Mouse (Mus musculus) limb, embryonic 11.5 days (tissue): Measurements from ENCODE around the gene Dhrs13. TPM values are rescaled to one million over a fixed set of nuclear protein-coding genes. Genes with fewer than 3 reads are reported as not detected.
A peak's percentile ranks its signal among the peaks of the same experiment; 100 is the strongest.

ENCODE experiments used
- ATAC-seq: fragments of 200-750 bp; cut with Nextera tagmentation; 2 replicates; pipeline ENCODE4 v1.8.0; 2017; ENCODE audit warnings: low read depth; ENCODE audit not compliant: insufficient number of reproducible peaks, low FRiP score, low TSS enrichment
- DNase-seq: peaks from one replicate; pipeline ENCODE4 v3.0.0-alpha.2; 2015; ENCODE audit warnings: low spot score
- H3K27ac ChIP-seq: fragments of 300-500 bp; sonication (generic); replicated peaks from 2 replicates; pipeline ENCODE4 v1.5.1; 2014; ENCODE audit warnings: low read depth, mild to moderate bottlenecking, low read length
- H3K27me3 ChIP-seq: fragments of 300-500 bp; sonication (generic); 2 replicates; pipeline ENCODE4 v1.6.1; 2014; ENCODE audit warnings: mild to moderate bottlenecking, low read length, mixed read lengths; ENCODE audit not compliant: control insufficient read depth, insufficient read depth
- H3K36me3 ChIP-seq: fragments of 300-500 bp; sonication (generic); 2 replicates; pipeline ENCODE4 v1.6.1; 2014; ENCODE audit warnings: mild to moderate bottlenecking, low read length, moderate library complexity, mixed read lengths; ENCODE audit not compliant: control insufficient read depth, insufficient read depth
- H3K4me1 ChIP-seq: fragments of 300-500 bp; sonication (generic); 2 replicates; pipeline ENCODE4 v1.6.1; 2014; ENCODE audit warnings: low read length, mixed read lengths; ENCODE audit not compliant: control insufficient read depth, insufficient read depth
- H3K4me2 ChIP-seq: fragments of 300-500 bp; sonication (generic); 2 replicates; pipeline ENCODE4 v1.6.1; 2014; ENCODE audit warnings: low read depth, mild to moderate bottlenecking, moderate library complexity; ENCODE audit not compliant: severe bottlenecking
- H3K4me3 ChIP-seq: fragments of 300-500 bp; sonication (generic); 2 replicates; pipeline ENCODE4 v1.5.1; 2014; ENCODE audit warnings: low read depth, low read length
- H3K9ac ChIP-seq: fragments of 300-500 bp; sonication (generic); 2 replicates; pipeline ENCODE4 v1.6.1; 2014; ENCODE audit warnings: mild to moderate bottlenecking, low read length
- H3K9me3 ChIP-seq: fragments of 300-500 bp; sonication (generic); 2 replicates; pipeline ENCODE4 v1.6.1; 2016; ENCODE audit warnings: low read length; ENCODE audit not compliant: control insufficient read depth
- WGBS: fragments of 180-500 bp; shearing (Covaris S2); extraction: QIAGEN DNeasy Blood & Tissue Kit; methylation state at CpG from one replicate; pipeline ENCODE4 v1.1.7; 2014; 5-methylcytosine and 5-hydroxymethylcytosine counted together
- polyA plus RNA-seq: library from polyadenylated mRNA; unstranded; fragments of >200 nt; fragmentation: Nextera tagmentation; extraction: Ambion mirVana; gene quantifications from 2 replicates; pipeline ENCODE4 v1.2.1, GENCODE M21; 2014

The Dhrs13 gene
- polyA plus RNA-seq, 1 experiment from 2014 or later: 19.1 TPM

DNA sequence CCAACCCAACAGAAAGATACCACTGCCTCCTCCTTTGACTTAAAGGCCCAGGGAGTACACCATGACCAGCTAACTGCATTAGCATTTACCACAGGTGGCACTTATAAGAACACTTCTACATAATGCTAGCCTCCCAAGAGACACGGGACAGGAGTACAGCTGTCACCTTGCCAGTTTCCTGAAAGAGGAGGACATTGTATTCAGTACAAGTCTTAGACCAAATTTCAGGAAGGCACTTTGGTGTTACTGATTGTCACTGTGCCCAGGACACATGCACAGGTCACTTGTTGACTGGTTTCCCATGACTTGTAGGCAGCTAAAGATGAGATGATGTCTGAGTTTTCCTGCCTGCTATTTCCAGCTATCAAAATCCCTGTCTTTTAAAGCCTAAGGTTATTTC is 36.5 kb upstream of the Dhrs13 start:
- 71% methylated on average over 1 of the region's 1 CpGs for WGBS
- Histone ChIP-seq H3K4me1 (no peaks in the 10 kb centered on the region), H3K4me2 (no peak overlapping the region), H3K9ac (no peak overlapping the region), H3K27ac (no peak overlapping the region), H3K9me3 (no peaks in the 10 kb centered on the region), H3K4me3 (no peak overlapping the region), H3K36me3 (peaks cover 5% of the 10 kb centered on the region; the same call in 1 of the 2 replicates), H3K27me3 (no peaks in the 10 kb centered on the region)
- no peak for DNase-seq
- ATAC-seq: no peak

GRCm38 (mm10) chr11:78006446-78006845 is 25.6 kb upstream of the Dhrs13 start:
- H3K9me3 ChIP-seq: no peaks in the 10 kb centered on the region
- DNase-seq: no peak
- no peak overlapping the region for H3K9ac ChIP-seq
- no peaks in the 10 kb centered on the region for H3K4me1 ChIP-seq
- no peak for ATAC-seq
- H3K4me3 ChIP-seq: no peak overlapping the region
- H3K36me3 ChIP-seq: peaks cover 39% of the 10 kb centered on the region
- H3K27ac ChIP-seq: no peak overlapping the region
- H3K27me3 ChIP-seq: no peaks in the 10 kb centered on the region
- WGBS: 97% methylated on average over 5 of the region's 5 CpGs
- no peak overlapping the region for H3K4me2 ChIP-seq

- 28% methylated on average over 4 of the region's 4 CpGs for WGBS
- H3K4me2 ChIP-seq: no peak overlapping the region
- no peaks in the 10 kb centered on the region for H3K4me1 ChIP-seq
- no peak overlapping the region for H3K4me3 ChIP-seq
- H3K9me3 ChIP-seq: no peaks in the 10 kb centered on the region
- no peak for ATAC-seq
- H3K27me3 ChIP-seq: no peaks in the 10 kb centered on the region
- no peak overlapping the region for H3K27ac ChIP-seq
- DNase-seq: peak; percentile 88
- H3K9ac ChIP-seq: no peak overlapping the region
- H3K36me3 ChIP-seq: peaks cover 48% of the 10 kb centered on the region
Measured at GRCm38 (mm10) chr11:78019676-78020075, 12.4 kb upstream of the Dhrs13 start.

DNA sequence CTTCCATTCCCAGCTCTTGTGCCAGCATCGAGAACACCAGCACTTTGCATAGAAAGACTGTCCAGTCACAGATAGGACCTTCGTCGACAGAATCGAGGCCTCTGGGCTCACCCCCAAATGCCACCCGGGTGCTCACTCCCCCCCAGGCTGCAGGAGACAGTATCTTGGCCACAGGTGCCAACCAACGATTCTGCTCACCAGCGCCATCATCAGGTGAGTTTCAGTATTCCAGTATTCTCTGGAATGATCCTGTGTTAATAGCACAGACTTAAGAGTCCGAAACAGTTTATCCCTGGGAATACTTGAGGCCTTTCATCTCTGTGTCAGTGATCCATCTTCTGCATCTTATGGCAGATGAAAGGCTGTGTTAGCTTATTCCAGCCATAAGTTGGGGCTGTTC is 8.5 kb upstream of the Dhrs13 start:
- Histone ChIP-seq H3K9me3 (no peaks in the 10 kb centered on the region), H3K9ac (no peak overlapping the region), H3K4me2 (no peak overlapping the region), H3K27me3 (no peaks in the 10 kb centered on the region), H3K4me3 (no peak overlapping the region), H3K4me1 (no peaks in the 10 kb centered on the region), H3K36me3 (peaks cover 48% of the 10 kb centered on the region), H3K27ac (no peak overlapping the region)
- peak; percentile 57 for DNase-seq
- WGBS: 86% methylated on average over 8 of the region's 8 CpGs
- no peak for ATAC-seq

GRCm38 (mm10) chr11:78029240-78029639 is 2.8 kb upstream of the Dhrs13 start:
- DNase-seq: no peak
- no peak overlapping the region for H3K27ac ChIP-seq

GRCm38 (mm10) chr11:78030600-78030999 is 1.5 kb upstream of the Dhrs13 start:
- H3K36me3 ChIP-seq: peaks cover 23% of the 10 kb centered on the region
- H3K4me1 ChIP-seq: peaks cover 4% of the 10 kb centered on the region; the same call in 1 of the 2 replicates
- H3K9me3 ChIP-seq: no peaks in the 10 kb centered on the region
- no peak overlapping the region for H3K4me3 ChIP-seq
- no peak for ATAC-seq
- H3K4me2 ChIP-seq: no peak overlapping the region
- 63% methylated on average over 2 of the region's 2 CpGs for WGBS
- DNase-seq: no peak
- H3K27ac ChIP-seq: no peak overlapping the region
- H3K9ac ChIP-seq: no peak overlapping the region
- H3K27me3 ChIP-seq: no peaks in the 10 kb centered on the region

More at GRCm38 (mm10) chr11:78029240-78029639, 2.8 kb upstream of the Dhrs13 start:
- no peak for ATAC-seq
- WGBS: 87% methylated on average over 8 of the region's 8 CpGs
- Histone ChIP-seq H3K4me2 (no peak overlapping the region), H3K9me3 (no peaks in the 10 kb centered on the region), H3K36me3 (peaks cover 29% of the 10 kb centered on the region), H3K4me3 (no peak overlapping the region), H3K9ac (no peak overlapping the region), H3K27me3 (no peaks in the 10 kb centered on the region), H3K4me1 (peaks cover 4% of the 10 kb centered on the region; the same call in 1 of the 2 replicates)

DNA sequence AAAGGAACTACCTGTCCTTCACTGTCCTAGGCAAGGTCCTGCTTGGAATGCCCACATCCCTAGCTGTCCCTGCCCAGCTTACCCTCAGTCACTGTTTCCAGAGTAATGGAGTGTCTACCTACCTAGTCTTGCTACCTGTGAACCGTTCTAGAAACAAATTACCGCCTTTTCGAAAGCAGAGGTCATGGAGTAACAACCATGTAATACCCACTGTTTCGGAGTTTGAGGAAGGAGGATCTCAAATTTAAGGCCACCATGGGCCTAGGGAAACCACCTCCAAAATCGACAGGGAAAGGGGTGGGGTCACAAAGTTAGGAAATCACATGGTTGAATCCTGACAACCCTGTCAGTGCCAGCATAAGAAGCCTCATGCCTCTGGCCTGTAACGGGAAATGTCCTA is 691 bp upstream of the Dhrs13 start:
- 39% methylated on average over 6 of the region's 6 CpGs for WGBS
- DNase-seq (no peak), ATAC-seq (0 out of 2 replicates have a peak, but pooled peaks have one; percentile 5)
- no peak overlapping the region; the same call in 1 of the 2 replicates for H3K27ac ChIP-seq
- H3K9me3 ChIP-seq: no peaks in the 10 kb centered on the region
- H3K36me3 ChIP-seq: peaks cover 18% of the 10 kb centered on the region
- H3K4me3 ChIP-seq: no peak overlapping the region
- H3K27me3 ChIP-seq: no peaks in the 10 kb centered on the region
- H3K9ac ChIP-seq: no peak overlapping the region
- H3K4me2 ChIP-seq: peak overlapping the region; percentile 80
- H3K4me1 ChIP-seq: peaks cover 4% of the 10 kb centered on the region; the same call in 1 of the 2 replicates

DNA sequence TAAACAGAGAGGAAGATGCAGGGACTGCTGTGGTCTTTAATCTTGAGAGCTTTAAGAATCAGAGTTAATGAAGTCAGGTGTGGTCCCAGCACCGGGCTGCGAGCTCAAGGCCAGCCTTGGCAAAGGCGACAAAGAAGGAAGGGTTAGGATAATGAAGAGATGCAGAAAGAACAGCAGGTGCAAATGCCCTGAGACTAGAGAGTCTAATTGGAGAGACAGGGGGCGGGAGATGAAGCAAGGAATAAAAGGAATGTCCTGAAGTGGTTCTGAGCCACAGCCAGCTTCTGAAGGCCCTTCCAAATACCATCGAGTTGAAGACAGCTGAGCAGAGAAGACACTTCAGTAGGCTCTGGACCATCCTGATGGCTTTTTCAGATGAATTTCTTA is 722 bp downstream of the Dhrs13 start:
- Histone ChIP-seq H3K4me1 (peaks cover 11% of the 10 kb centered on the region), H3K27me3 (no peaks in the 10 kb centered on the region), H3K9me3 (no peaks in the 10 kb centered on the region), H3K27ac (no peak overlapping the region), H3K9ac (peak overlapping the region; percentile 83), H3K4me2 (peak overlapping the region; percentile 80), H3K36me3 (peaks cover 14% of the 10 kb centered on the region), H3K4me3 (peak overlapping the region; percentile 45)
- 18% methylated on average over 5 of the region's 5 CpGs for WGBS
- ATAC-seq (no peak), DNase-seq (no peak)
